Mouse (Mus musculus) thymus, adult 2 months (tissue): ENCODE data around the gene Keap1.

ENCODE experiments used
- CTCF ChIP-seq: fragments of 200-500 bp; IDR thresholded peaks from 2 replicates; pipeline ENCODE4 v1.5.1; 2012; ENCODE audit warnings: mild to moderate bottlenecking, control low read depth, low read length, moderate library complexity, borderline replicate concordance; ENCODE audit not compliant: control insufficient read depth, poor library complexity, insufficient read depth; ENCODE audit errors: extremely low read depth
- POLR2A ChIP-seq: fragments of 200-500 bp; IDR thresholded peaks from 2 replicates; pipeline ENCODE4 v1.6.1; 2012; ENCODE audit warnings: mild to moderate bottlenecking, low read length, control low read depth, moderate library complexity; ENCODE audit not compliant: control insufficient read depth, poor library complexity, insufficient read depth; ENCODE audit errors: extremely low read depth

GRCm38 (mm10) chr9:21221383-21221929 lies 17.7 kb downstream of the Keap1 start:
- TF ChIP-seq CTCF (no peak), POLR2A (no peak)
